Mouse (Mus musculus) stomach, embryonic 16.5 days (tissue): ENCODE measurements around the gene Cdh12. TPM values are rescaled to one million over a fixed set of nuclear protein-coding genes. Genes with fewer than 3 reads are reported as not detected.
"Not testable (repeated sequence)": the region's sequence is repeated elsewhere in the genome, so short reads cannot be mapped to it uniquely, and the experiment has no call there.

Source experiments
- ATAC-seq: fragments of 200-750 bp; cut with Nextera tagmentation; 2 replicates; pipeline ENCODE4 v1.8.0; 2017; ENCODE audit warnings: moderate number of reproducible peaks, moderate TSS enrichment; ENCODE audit not compliant: insufficient read depth, low FRiP score
- H3K27ac ChIP-seq: fragments of 300-500 bp; sonication (generic); 2 replicates; pipeline ENCODE4 v1.5.1; 2014; ENCODE audit warnings: low read length
- H3K27me3 ChIP-seq: fragments of 300-500 bp; sonication (generic); 2 replicates; pipeline ENCODE4 v1.6.1; 2014; ENCODE audit warnings: low read length, control low read depth, mixed read lengths; ENCODE audit not compliant: control insufficient read depth, insufficient read depth
- H3K36me3 ChIP-seq: fragments of 300-500 bp; sonication (generic); 2 replicates; pipeline ENCODE4 v1.6.1; 2014; ENCODE audit warnings: low read length; ENCODE audit not compliant: control insufficient read depth, insufficient read depth
- H3K4me1 ChIP-seq: fragments of 300-500 bp; sonication (generic); 2 replicates; pipeline ENCODE4 v1.6.1; 2014; ENCODE audit warnings: low read length, control low read depth, mixed read lengths; ENCODE audit not compliant: control insufficient read depth, insufficient read depth
- H3K4me2 ChIP-seq: fragments of 300-500 bp; sonication (generic); 2 replicates; pipeline ENCODE4 v1.6.1; 2014; ENCODE audit warnings: low read depth, low read length, mixed read lengths
- H3K4me3 ChIP-seq: fragments of 300-500 bp; sonication (generic); replicated peaks from 2 replicates; pipeline ENCODE4 v1.5.1; 2014; ENCODE audit warnings: mild to moderate bottlenecking, low read length
- H3K9ac ChIP-seq: fragments of 300-500 bp; sonication (generic); 2 replicates; pipeline ENCODE4 v1.6.1; 2014; ENCODE audit warnings: low read length
- H3K9me3 ChIP-seq: fragments of 300-500 bp; sonication (generic); replicated peaks from 2 replicates; pipeline ENCODE4 v1.6.1; 2016; ENCODE audit warnings: low read length, control low read depth; ENCODE audit not compliant: control insufficient read depth
- WGBS: fragments of 180-500 bp; shearing (Covaris S2); extraction: QIAGEN DNeasy Blood & Tissue Kit; methylation state at CpG from one replicate; pipeline ENCODE4 v1.1.7; 2014; 5-methylcytosine and 5-hydroxymethylcytosine counted together
- polyA plus RNA-seq: library from polyadenylated mRNA; unstranded; fragments of >200 nt; fragmentation: Nextera tagmentation; extraction: Ambion mirVana; gene quantifications from 2 replicates; pipeline ENCODE4 v1.2.1, GENCODE M21; 2015

Cdh12 gene
- polyA plus RNA-seq, 1 experiment from 2014 or later, result 0.66 TPM

DNA sequence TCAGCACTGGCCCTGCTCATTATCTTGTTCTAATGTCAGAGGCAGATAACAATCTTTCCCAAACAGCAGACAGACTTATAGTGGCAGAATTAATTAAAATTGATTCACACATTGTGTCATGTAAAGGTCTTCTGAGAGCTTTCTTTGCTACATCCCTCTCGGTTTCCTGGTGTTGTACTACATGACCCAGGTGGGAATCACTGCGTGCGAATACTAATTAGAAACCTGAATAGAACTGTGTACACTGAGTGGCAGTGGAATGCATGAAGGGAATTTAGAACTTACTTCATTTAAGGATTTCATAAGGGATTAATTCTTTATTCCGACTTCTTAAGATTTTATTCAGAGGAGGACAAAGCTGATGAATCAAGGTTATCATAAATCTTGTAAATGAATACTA, 121.9 kb downstream of the Cdh12 start:
- no peaks in the 10 kb centered on the region for H3K4me1 ChIP-seq
- ATAC-seq, result no peak
- no peaks in the 10 kb centered on the region for H3K9me3 ChIP-seq
- WGBS, result 80% methylated on average over 4 of the region's 4 CpGs
- H3K27me3 ChIP-seq, result no peaks in the 10 kb centered on the region
- H3K36me3 ChIP-seq, result no peaks in the 10 kb centered on the region
- no peak overlapping the region for H3K27ac ChIP-seq
- H3K4me3 ChIP-seq, result no peak overlapping the region
- no peak overlapping the region for H3K4me2 ChIP-seq
- no peak overlapping the region for H3K9ac ChIP-seq

DNA sequence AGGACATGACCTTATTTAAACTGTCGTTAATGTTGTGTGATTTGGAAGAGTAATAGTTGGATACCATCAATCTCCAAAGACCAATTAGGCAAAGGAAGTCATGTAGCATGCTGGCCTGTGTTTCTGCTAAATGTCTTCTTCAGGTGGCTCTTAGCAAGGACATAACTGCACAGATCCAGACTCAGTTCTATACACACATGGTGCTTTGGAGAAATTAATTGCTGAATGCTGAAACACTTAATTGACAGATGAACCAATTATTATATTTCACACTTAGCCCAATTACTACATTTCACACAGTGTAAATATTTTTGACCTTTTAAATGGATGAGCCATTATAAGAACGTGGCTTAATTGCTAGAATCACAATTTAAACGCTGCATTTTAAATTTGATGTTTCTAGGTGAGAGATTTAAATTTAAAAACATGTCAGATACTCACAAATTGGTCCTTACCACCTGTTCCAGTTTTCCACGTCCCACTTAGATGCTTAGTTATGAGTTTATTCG, 133.6 kb downstream of the Cdh12 start:
- H3K4me2 ChIP-seq, result no peak overlapping the region
- H3K27ac ChIP-seq, result no peak overlapping the region
- no peaks in the 10 kb centered on the region for H3K4me1 ChIP-seq
- H3K36me3 ChIP-seq, result no peaks in the 10 kb centered on the region
- H3K9ac ChIP-seq, result no peak overlapping the region
- H3K9me3 ChIP-seq, result no peaks in the 10 kb centered on the region
- H3K4me3 ChIP-seq, result no peak overlapping the region
- 53% methylated on average over 5 of the region's 5 CpGs for WGBS
- ATAC-seq, result no peak
- H3K27me3 ChIP-seq, result no peaks in the 10 kb centered on the region

DNA sequence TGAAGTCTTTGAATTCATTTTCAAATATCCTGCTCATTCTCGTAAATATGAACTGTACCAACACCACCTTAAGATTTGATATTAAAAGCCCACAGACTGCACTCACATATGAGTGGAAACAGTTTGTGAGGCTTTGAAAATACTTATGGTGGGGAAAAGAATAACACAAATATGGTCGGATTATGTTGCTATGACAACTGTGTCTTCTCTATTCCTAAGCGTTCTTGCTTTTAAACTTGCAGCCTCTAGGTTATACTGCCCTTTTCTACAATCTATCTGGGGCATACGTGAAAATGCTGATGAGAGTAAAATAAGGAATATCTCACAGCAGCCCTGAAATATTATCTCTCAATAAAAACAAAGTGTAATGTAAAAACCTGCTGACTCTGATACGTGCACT, 142.5 kb downstream of the Cdh12 start:
- Histone ChIP-seq H3K9ac (no peak overlapping the region), H3K36me3 (no peaks in the 10 kb centered on the region), H3K27ac (no peak overlapping the region), H3K4me3 (no peak overlapping the region), H3K9me3 (no peaks in the 10 kb centered on the region), H3K4me1 (no peaks in the 10 kb centered on the region), H3K27me3 (no peaks in the 10 kb centered on the region), H3K4me2 (no peak overlapping the region)
- ATAC-seq, result no peak
- WGBS, result 69% methylated on average over 5 of the region's 5 CpGs

DNA sequence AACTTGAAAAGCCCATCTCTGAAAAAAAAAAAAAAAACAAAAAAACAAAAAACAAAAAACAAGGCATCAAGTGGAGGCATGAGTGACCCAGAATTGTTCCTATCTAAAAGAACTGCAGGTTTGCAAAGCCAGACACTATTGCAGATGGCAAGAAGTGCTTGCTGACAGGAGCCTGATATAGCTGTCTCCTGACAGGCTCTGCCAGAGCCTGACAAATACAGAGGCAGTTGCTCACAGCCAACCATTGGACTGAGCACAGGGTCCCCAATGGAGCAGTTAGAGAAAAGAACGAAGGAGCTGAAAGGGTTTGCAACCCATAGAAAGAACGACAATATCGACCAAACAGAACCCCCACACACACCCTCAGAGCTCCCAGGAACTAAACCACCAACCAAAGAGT, 156.7 kb downstream of the Cdh12 start:
- not testable (repeated sequence) for H3K4me2 ChIP-seq, H3K9me3 ChIP-seq, H3K4me3 ChIP-seq, H3K27me3 ChIP-seq, H3K27ac ChIP-seq, H3K9ac ChIP-seq, H3K36me3 ChIP-seq, ATAC-seq, H3K4me1 ChIP-seq
- WGBS, result 86% methylated on average over 3 of the region's 3 CpGs

DNA sequence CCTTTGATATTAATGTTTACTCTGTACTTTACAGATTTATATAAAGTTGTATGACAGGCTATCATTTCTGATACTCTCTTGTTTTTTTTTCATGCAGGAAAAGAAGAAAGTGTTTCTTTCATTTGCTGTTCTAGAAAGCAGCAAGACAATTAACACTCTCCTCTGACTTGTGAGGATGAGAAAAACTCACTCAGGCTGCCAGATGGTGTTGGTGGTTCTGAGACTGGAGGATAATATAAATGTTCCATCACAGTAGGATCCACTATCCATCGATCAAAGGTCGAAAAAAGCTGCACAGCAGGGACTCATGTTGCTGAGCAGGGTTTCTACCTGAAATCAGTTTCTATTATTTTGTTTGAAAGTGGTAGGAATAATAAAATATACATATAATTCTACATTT, 185.5 kb downstream of the Cdh12 start:
- H3K4me2 ChIP-seq, result no peak overlapping the region
- no peak overlapping the region for H3K4me3 ChIP-seq
- H3K27ac ChIP-seq, result no peak overlapping the region
- H3K4me1 ChIP-seq, result no peaks in the 10 kb centered on the region
- no peaks in the 10 kb centered on the region for H3K36me3 ChIP-seq
- ATAC-seq, result no peak
- no peak overlapping the region for H3K9ac ChIP-seq
- no peaks in the 10 kb centered on the region for H3K27me3 ChIP-seq
- no peaks in the 10 kb centered on the region for H3K9me3 ChIP-seq
- WGBS, result 68% methylated on average over 2 of the region's 2 CpGs

DNA sequence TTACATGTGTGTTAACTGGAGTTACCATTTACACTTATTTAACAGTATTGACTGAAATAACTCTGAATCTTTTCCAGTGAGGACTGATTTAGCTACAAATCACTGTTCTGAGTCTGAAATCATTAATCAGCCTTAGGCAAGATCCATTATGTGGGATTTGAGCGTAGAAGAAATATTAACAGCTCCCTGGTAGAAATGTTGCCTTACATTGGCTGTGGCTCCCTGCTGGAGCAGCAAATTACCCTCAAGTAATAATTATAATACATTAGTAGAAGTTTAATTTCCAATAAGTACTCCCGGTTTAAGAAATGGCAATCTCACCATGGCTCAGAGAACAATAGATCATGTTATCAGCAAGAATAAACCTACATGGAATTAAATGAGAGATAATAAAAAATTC, 190.1 kb downstream of the Cdh12 start:
- 75% methylated on average over 2 of the region's 2 CpGs for WGBS
- no peaks in the 10 kb centered on the region for H3K4me1 ChIP-seq

DNA sequence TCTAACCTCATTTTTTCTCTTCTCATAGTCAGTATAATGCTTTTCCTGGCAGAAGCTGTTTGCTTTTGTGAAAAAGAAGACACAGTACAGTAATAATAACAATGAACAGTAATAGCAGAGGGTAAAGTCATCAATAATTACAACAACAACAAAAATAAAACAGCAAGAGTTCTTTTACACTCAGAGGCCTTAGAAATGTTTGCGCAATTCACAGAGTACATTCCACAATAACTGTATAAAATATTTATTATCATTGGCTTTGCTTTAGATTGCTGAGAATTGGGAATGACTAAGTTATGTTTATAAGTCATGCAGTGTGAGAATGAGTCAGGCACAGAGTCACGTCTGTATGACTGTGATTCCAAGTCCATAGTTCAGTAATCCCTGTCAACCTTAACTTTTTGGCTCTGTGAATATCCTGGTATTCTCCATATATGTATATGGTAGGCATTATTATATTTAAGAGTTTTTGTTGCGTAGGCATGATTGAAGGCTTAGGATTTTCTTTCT, 193.9 kb downstream of the Cdh12 start:
- ATAC-seq, result no peak
- Histone ChIP-seq H3K36me3 (no peaks in the 10 kb centered on the region), H3K9ac (no peak overlapping the region), H3K4me1 (no peaks in the 10 kb centered on the region), H3K4me2 (no peak overlapping the region), H3K27me3 (no peaks in the 10 kb centered on the region), H3K9me3 (no peaks in the 10 kb centered on the region), H3K4me3 (no peak overlapping the region), H3K27ac (no peak overlapping the region)
- 79% methylated on average over 3 of the region's 3 CpGs for WGBS

More for the DNA sequence above, 190.1 kb downstream of the Cdh12 start:
- H3K27me3 ChIP-seq, result no peaks in the 10 kb centered on the region
- no peak overlapping the region for H3K9ac ChIP-seq
- H3K36me3 ChIP-seq, result no peaks in the 10 kb centered on the region
- H3K4me3 ChIP-seq, result no peak overlapping the region
- ATAC-seq, result no peak
- no peak overlapping the region for H3K4me2 ChIP-seq
- H3K9me3 ChIP-seq, result no peaks in the 10 kb centered on the region
- H3K27ac ChIP-seq, result no peak overlapping the region

DNA sequence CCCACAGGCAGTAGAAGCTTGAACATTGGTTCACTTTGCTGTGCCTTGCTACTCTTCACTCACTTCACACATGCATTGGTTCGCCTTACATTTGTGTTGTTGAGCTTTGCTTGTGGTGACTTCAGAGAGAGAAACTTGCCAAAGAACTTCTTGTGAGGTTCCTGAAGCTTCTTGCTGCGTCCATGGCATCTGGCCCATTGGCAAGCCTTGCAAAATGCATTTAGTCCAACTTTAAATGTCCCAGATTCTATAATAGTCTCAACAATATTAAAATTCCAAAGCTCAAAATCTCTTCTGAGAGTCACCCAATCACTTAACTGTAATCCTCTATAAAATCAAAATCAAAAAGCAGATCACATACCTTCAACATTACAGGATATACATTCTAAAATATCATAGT, 211.2 kb downstream of the Cdh12 start:
- Histone ChIP-seq H3K36me3 (no peaks in the 10 kb centered on the region), H3K4me3 (no peak overlapping the region), H3K27me3 (no peaks in the 10 kb centered on the region), H3K4me1 (no peaks in the 10 kb centered on the region), H3K9me3 (no peaks in the 10 kb centered on the region), H3K9ac (no peak overlapping the region), H3K4me2 (no peak overlapping the region), H3K27ac (no peak overlapping the region)
- 74% methylated on average over 2 of the region's 2 CpGs for WGBS
- ATAC-seq, result no peak

DNA sequence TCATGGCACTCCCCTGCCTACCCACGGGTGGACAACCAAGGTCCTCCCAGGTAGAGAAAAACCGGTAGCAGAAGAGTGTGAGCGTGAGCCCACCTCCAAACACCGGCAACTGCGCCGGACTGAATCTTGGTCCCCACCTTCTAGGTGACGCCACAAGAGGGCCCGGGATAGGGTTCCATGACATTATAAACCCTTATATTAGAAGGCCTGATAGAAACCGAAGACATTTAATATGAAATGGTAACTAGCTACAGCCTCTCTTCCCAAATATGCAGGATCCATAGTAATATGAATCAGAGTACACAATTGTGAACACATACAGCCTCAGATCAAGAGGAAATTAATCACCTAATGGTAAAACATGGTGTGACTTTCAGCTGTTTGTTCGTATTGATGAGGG, 217.6 kb downstream of the Cdh12 start, which contains the start of gene Acot10:
Acot10 (minus strand) TSS at position 101 of the 400 bp plus-strand sequence.
- no peaks in the 10 kb centered on the region for H3K36me3 ChIP-seq
- ATAC-seq, result no peak
- H3K4me1 ChIP-seq, result no peaks in the 10 kb centered on the region
- 87% methylated on average over 10 of the region's 10 CpGs for WGBS
- no peak within 1 kb of the TSS for H3K27ac ChIP-seq
- no peak within 1 kb of the TSS for H3K9ac ChIP-seq
- H3K4me2 ChIP-seq, result no peak within 1 kb of the TSS
- no peaks in the 10 kb centered on the region for H3K9me3 ChIP-seq
- H3K27me3 ChIP-seq, result no peaks in the 10 kb centered on the region
- no peak within 1 kb of the TSS for H3K4me3 ChIP-seq

DNA sequence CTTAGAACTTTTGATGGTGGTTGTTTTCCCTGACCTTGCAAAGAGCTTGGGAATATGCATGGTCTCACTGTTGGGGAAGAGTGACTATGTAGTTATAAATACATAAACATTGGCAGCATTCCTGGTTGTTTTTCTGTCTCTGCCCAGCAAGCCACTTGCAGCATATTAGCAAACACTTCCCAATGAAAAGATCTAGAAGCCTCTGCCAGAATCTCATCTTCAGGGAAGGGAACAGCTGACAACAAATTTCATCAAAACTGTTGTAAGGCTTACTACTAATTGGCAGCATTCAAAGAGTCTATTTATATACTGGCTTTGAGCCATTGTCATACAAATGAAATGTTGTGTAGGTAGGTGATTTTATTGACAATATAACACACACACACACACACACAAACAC, 218.3 kb downstream of the Cdh12 start:
- no peaks in the 10 kb centered on the region for H3K4me1 ChIP-seq
- no peaks in the 10 kb centered on the region for H3K27me3 ChIP-seq
- no peak overlapping the region for H3K27ac ChIP-seq
- no peak for ATAC-seq
- no peaks in the 10 kb centered on the region for H3K36me3 ChIP-seq
- no peak overlapping the region for H3K4me3 ChIP-seq
- H3K9me3 ChIP-seq, result no peaks in the 10 kb centered on the region
- no peak overlapping the region for H3K4me2 ChIP-seq
- no peak overlapping the region for H3K9ac ChIP-seq
